Mouse (Mus musculus) MEL (cell line): ENCODE results near the gene Frmd4a.

Experiments used
- CTCF ChIP-seq, 3 experiments: IDR thresholded peaks in 2 of 3; conservative IDR thresholded peaks in 1 of 3; 2 replicates each; pipeline ENCODE4 v1.5.1; 2011 to 2012; ENCODE audit warnings: low read length in 3 of 3, low read depth in 2 of 3, mild to moderate bottlenecking in 2 of 3, improper control_type of control experiment in 1 of 3, inconsistent platforms in 1 of 3, mixed read lengths in 1 of 3, moderate library complexity in 1 of 3; ENCODE audit not compliant: control insufficient read depth in 1 of 3, insufficient read depth in 1 of 3, poor library complexity in 1 of 3, severe bottlenecking in 1 of 3
- ETS1 ChIP-seq: IDR thresholded peaks from 2 replicates; pipeline ENCODE4 v1.6.1; 2012; ENCODE audit warnings: low read depth, mild to moderate bottlenecking, inconsistent platforms, low read length, improper control_type of control experiment, moderate library complexity
- GABPA ChIP-seq: IDR thresholded peaks from 2 replicates; pipeline ENCODE4 v1.6.1; 2012; ENCODE audit warnings: low read depth, mild to moderate bottlenecking, inconsistent platforms, low read length, improper control_type of control experiment, moderate library complexity
- MAX ChIP-seq: IDR thresholded peaks from 2 replicates; pipeline ENCODE4 v1.6.1; 2011; ENCODE audit warnings: low read length, improper control_type of control experiment
- MEF2A ChIP-seq: IDR thresholded peaks from 2 replicates; pipeline ENCODE4 v1.6.1; 2014; ENCODE audit warnings: low read depth, mild to moderate bottlenecking, inconsistent platforms, low read length, improper control_type of control experiment; ENCODE audit not compliant: poor library complexity, insufficient replicate concordance, severe bottlenecking; ENCODE audit errors: extremely low read depth
- NELFE ChIP-seq: IDR thresholded peaks from 2 replicates; pipeline ENCODE4 v1.6.1; 2011; ENCODE audit warnings: low read depth, low read length, improper control_type of control experiment
- POLR2A ChIP-seq, 2 experiments: IDR thresholded peaks; 2 replicates each; pipeline ENCODE4 v1.6.1; 2011 to 2012; ENCODE audit warnings: low read length in 2 of 2, mild to moderate bottlenecking in 2 of 2, control low read depth in 1 of 2, improper control_type of control experiment in 1 of 2, low read depth in 1 of 2, moderate library complexity in 1 of 2; ENCODE audit not compliant: control insufficient read depth in 1 of 2, insufficient read depth in 1 of 2, poor library complexity in 1 of 2
- POLR2AphosphoS2 ChIP-seq: IDR thresholded peaks from 2 replicates; pipeline ENCODE4 v1.6.1; 2011; ENCODE audit warnings: low read length, improper control_type of control experiment
- SMC3 ChIP-seq: IDR thresholded peaks from 2 replicates; pipeline ENCODE4 v1.6.1; 2011; ENCODE audit warnings: low read depth, low read length, improper control_type of control experiment

DNA sequence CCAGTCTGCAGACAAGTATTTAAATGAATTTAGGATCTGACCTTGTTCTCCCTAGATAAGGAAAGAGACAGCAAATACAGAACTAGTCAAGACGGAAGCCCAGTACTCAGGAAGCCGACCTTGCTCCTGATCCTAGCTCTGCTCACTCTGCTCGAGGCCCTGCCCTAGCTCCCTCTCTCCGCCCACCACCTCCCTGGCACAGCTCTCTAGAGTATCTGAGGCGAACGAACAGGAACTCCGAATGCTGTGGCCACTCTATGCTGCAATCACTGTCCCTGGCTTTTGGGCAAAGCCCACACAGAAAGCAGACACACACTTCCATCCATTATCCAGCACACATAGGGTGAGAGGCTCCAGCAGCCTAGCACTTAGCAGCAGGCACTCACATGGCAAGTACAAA lies 619.1 kb downstream of the Frmd4a start:
- no peak for TF ChIP-seq CTCF (IDR thresholded peaks at IDR 0.05 in 2 of 3, conservative IDR thresholded peaks at IDR 0.05 in 1 of 3; ENCODE audit: control insufficient read depth in 1 of 3, insufficient read depth in 1 of 3, low read depth in 2 of 3, low read length in 3 of 3, poor library complexity in 1 of 3, severe bottlenecking in 1 of 3)
- no peak for TF ChIP-seq POLR2AphosphoS2
- no peak for TF ChIP-seq GABPA
- no peak for TF ChIP-seq POLR2A (IDR thresholded peaks at IDR 0.05; ENCODE audit: control insufficient read depth in 1 of 2, insufficient read depth in 1 of 2, low read depth in 1 of 2, low read length in 2 of 2, poor library complexity in 1 of 2)
- no peak for TF ChIP-seq MAX
- TF ChIP-seq ETS1, result no peak
- no peak for TF ChIP-seq SMC3
- TF ChIP-seq MEF2A, result no peak
- no peak for TF ChIP-seq NELFE
